Mouse (Mus musculus): ENCODE results near the gene Epha1. TPM values are rescaled to one million over a fixed set of nuclear protein-coding genes. Genes with fewer than 3 reads are reported as not detected.
A peak's percentile ranks its signal among the peaks of the same experiment; 100 is the strongest.

Epha1 gene
- total RNA-seq, 2 experiments from 2014 or later: 0.22 to 0.26 TPM

DNA sequence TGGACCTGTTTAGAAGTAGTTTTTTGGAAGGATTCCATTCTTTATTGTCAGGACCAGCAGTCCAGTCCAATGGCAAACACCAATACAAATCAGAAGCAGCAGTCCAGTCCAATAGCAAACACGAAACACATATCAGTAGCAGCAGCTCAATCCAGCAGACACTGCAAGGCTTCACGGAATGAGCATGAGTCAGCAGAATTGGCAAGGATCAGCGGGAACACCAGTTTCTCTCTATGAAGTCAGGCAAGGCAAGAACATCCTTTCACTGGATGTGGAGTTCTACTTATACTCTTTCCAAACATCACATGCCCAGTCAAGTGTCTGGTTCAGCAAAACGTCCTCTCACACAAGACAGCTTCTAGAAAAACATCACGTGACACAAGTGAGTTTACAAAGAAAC, 33.1 kb downstream of the Epha1 start:
- DNase-seq (ENCODE audit: extremely low spot score in 1 of 2, low spot score in 2 of 2): no peak
- intact Hi-C loops (cut with DNase I): no loop called here

DNA sequence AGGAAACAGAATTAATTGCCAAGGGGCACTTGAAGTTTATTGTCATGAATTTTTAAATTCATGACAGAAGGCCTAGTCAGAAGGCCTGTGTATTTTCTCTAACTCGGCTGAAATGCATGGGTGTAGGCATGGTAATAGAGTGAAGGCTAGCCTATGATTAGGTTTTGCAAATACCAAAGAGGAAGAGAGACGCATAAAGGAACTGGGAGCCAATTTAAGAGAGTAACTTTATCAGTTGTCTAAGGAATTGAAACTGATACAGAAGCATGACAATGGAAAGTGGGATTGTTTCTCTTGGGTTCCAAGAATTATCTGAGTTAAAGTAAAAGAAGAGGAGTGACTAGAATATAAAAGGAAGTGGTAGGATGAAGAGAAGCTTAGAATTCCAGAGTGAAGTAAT, 33.9 kb downstream of the Epha1 start:
- intact Hi-C loops (cut with DNase I): no loop called here
- DNase-seq (ENCODE audit: extremely low spot score in 1 of 2, low spot score in 2 of 2): no peak

DNA sequence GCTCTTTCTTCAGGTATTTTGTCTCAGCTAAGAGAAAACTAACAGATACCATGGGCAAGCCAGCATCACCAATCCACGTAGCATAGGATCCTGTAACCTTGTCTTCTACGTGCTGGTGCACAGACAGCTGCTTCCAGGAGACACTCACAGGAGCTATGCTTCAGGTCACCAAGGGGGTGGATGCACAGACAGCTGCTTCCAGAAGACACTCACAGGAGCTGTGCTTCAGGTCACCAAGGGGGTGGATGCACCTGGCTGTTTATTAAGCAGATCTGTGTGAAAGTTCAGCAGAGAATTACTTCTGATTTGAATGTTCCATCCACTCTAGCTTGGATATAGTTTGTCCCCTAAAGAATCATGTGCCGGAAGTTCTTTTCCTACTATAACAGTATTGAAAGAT, 42.1 kb downstream of the Epha1 start:
- DNase-seq (ENCODE audit: extremely low spot score in 1 of 2, low spot score in 2 of 2): no peak
- intact Hi-C loops (cut with DNase I): no loop called here

DNA sequence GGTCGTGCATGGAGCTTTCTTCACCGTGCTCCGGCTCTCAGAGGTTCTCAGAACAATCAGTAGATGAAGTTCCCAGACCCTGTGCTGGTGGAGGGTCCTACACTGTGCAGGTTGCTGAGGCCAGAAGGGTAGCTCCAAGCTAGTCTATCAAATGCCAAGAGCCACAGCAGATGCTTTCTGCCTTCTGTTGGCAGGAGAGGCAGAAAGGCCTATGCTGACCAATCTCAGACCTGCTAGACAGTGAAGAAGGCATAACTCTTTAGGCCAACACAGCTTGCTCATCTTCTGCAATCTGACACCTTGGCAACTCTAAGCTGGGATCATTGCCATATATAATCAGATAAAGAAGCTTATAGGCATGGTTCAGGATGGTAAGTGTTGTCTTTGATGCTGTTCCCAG, 42.9 kb downstream of the Epha1 start:
- intact Hi-C loops (cut with DNase I): no loop called here
- no peak for DNase-seq (ENCODE audit: extremely low spot score in 1 of 2, low spot score in 2 of 2)

DNA sequence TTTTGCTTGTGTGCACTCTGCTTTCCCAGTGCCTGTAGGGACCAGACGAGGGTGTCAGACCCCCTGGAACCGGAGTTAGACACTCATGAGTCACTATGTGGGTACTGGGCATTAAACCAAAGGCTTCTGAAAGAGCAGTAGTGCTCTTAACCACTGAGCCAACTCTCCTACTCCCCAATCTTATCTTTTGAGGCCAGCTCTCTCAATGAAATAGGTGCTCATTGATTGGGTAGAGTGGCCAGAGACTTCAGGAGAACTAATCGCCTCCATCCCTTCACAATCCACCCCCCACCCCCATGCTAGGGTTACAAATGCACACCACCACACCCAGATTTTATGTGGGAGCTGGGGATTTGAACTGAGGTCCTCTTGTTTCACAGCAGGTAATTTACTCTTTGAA, 44.3 kb downstream of the Epha1 start:
- DNase-seq (ENCODE audit: extremely low spot score in 1 of 2, low spot score in 2 of 2): no peak
- intact Hi-C loops (cut with DNase I): no loop called here

DNA sequence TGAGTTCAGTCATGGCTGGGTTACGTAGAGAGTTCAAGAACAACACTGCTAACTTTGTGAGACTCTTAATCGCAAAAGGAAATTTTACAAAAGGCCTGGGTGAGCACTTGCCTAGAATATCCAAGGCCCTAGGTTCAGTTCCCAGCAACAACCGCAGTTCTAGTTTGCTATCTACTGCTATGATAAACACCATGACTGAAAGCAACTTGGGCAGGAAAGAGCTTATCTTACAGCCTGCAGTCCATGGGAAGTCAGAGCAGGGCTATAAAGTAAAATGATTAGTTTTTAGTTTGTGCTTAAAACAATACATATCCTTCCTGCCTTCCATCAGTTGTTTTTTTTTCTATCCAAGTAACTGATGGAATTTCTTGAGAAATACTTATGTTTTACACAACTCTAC, 46.6 kb downstream of the Epha1 start:
- no peak for DNase-seq (ENCODE audit: extremely low spot score in 1 of 2, low spot score in 2 of 2)
- intact Hi-C loops (cut with DNase I): no loop called here

DNA sequence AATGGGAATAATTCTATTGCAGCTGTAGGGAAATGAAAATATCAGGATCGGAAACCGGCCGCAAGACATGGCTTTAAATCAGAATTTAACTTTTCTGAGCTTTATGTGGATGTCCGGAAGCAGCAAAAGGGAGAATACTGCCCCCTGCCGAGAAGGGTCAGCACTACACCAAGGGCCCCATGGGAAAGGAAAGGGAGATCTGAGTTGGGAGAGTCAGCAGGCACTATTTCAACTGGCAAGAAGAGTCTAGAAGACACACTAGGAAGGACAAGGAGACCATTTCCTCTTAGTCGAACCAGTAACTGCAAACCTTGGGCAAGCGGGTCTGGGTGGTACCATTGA, 47.8 kb downstream of the Epha1 start:
- peak; percentile 76 to 79 for DNase-seq (ENCODE audit: extremely low spot score in 1 of 2, low spot score in 2 of 2)
- intact Hi-C loops (cut with DNase I): no loop called here

DNA sequence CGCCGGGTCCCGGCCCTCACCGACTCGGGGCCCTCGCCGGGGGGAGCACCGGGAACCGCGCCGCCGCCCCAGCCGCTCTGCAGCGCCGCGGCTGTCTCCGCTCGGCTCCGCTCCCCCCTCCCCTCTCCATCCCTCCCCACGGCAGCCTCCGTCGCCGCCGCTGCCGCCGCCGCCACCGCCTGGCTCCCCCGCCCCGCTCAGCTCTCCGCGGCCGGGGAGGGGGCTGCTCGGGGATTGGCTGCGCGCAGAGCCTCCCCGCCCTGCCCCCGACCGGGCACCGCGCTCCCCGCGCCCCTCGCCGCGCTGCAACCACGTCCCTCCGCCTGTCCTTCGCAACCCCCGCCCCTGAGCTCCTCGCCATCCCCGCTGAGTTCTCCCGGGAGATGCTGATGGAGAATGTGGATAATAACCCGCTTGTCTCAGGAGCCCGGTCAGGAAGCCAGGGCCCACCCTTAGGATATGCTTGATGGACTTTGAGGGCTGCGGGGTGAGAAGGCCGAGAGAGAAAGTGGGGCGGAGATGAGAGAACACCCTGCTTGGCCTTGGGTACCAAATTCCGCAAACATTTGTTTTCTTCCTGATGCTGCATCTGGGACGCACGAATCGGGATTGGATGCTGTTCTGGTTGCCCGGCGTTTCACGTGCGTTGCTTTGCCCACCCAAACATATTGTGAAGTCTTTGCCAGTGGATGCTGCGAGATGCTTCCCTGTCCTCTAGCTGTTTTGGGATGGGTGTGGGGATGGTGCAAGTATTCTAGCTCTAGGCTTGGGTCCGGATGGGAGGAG, 48.4 kb downstream of the Epha1 start, which contains the start of gene Fam131b:
Fam131b (minus strand) TSS at position 162 of the 786 bp plus-strand sequence.
- DNase-seq (ENCODE audit: extremely low spot score in 1 of 2, low spot score in 2 of 2): peak; percentile 63 to 86
- intact Hi-C loops (cut with DNase I): loop anchor here (5.0 kb wide), 2 partner anchors 57 to 258 kb away; no protein-coding TSS in a partner anchor

DNA sequence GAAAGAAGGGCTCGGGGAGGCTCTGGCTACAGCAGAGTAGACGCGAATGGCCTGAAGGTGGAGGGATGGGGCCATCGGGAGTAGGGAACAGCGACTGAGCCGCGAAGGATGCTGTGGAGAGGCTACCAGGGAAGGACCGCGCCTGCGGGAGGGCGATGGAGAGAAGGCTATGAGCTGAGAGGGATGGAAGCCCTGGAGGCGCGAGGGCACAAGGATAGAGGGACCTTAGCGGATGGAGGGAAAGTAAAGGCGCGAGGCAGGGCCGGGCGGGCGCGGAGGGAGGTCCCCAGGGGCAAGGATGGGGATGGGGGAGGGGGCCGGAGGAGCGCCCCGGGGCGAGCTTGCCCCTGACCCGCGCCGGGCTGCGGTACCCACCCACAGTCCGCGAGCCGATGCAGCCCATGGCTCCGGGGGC, 49.0 kb downstream of the Epha1 start:
- DNase-seq (ENCODE audit: extremely low spot score in 1 of 2, low spot score in 2 of 2): no peak
- intact Hi-C loops (cut with DNase I): loop anchor here (5.0 kb wide), 2 partner anchors 57 to 258 kb away; no protein-coding TSS in a partner anchor

DNA sequence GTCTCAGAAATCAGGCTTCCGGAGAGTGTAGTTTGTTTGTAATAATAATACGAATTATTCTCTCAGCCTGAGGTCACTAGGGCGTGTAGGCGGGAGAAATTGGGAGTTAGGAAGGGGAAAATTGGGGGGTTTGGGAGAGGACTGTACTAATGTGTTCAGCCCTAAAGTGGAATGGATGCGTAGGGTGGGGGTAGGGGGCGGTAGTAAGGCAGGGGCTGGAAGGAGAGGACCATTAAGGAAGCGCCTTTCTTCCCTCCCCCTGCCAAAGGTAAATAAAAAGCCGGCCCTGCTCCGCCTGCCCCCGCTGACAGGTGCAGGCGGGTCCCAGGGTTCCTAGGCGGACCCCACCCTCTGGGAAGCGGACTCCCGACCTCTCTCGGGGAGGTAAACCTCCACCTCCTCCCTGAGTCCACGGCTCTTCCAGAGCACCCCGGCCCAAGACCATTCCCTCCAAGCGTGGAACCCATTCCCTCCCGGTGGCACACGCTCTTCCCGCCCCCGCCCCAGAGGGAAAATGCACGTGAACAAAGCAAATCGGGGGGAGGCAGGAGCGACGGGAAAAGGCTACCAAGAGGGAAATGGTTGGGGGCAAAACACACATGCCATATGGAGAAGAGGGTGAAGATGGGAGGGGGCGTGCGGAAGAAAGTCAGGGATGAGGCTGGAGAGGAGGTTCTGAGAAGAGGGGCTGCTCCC, 49.5 kb downstream of the Epha1 start:
- peak in 1 of 2 experiments; percentile 31 for DNase-seq (ENCODE audit: extremely low spot score in 1 of 2, low spot score in 2 of 2)
- intact Hi-C loops (cut with DNase I): loop anchor here (5.0 kb wide), 2 partner anchors 56 to 259 kb away; no protein-coding TSS in a partner anchor

DNA sequence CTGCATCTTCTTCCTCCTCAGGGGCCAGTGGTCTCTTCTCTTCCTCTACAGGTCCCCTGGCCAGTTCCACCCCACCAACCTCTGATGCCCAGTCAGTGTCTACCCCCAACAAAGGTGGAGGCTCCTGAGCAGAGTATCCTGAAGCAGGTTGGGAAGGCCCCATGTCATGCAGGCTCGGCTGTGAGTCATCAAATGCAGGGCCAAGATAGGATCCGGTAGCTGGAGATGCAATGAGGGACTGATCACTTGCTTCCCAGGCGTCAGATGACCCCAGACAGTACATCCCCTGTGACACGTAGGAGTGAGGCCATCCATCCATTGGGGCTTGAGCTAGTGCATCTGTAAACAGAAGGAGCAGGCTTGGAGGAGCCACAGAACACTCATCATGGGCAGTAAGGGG, 54.8 kb downstream of the Epha1 start:
- intact Hi-C loops (cut with DNase I): no loop called here
- no peak for DNase-seq (ENCODE audit: extremely low spot score in 1 of 2, low spot score in 2 of 2)

DNA sequence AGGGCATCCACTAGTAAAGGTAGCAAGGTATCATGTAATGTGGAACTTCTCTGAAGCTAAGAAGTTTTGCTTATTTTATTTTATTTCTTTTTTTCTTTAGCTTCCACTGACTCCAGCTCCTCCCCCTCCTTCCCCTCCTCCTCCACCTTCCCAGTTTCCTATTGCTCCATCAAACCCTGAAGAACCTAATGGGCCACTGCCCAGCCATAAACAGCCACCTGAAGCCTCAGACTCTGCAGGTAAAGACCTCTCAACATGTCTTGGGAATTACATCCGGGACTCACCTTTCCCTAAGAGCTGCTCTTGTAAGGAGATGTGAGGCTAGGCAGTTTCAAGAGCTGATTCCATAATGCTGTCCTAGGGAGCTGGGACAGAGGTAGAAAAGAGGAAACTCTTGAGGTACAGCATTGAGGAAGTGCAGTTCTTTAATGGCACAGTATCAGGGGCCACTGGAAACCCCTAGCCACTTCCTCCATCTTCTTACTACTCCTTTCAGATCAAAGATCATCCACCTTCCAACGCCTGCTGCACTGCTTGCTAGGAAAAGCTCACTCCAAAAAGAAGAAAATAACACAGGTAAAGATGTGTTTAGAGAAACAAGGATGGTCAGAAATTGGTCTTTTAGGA, 62.5 kb downstream of the Epha1 start:
- intact Hi-C loops (cut with DNase I): no loop called here
- no peak for DNase-seq (ENCODE audit: extremely low spot score in 1 of 2, low spot score in 2 of 2)

DNA sequence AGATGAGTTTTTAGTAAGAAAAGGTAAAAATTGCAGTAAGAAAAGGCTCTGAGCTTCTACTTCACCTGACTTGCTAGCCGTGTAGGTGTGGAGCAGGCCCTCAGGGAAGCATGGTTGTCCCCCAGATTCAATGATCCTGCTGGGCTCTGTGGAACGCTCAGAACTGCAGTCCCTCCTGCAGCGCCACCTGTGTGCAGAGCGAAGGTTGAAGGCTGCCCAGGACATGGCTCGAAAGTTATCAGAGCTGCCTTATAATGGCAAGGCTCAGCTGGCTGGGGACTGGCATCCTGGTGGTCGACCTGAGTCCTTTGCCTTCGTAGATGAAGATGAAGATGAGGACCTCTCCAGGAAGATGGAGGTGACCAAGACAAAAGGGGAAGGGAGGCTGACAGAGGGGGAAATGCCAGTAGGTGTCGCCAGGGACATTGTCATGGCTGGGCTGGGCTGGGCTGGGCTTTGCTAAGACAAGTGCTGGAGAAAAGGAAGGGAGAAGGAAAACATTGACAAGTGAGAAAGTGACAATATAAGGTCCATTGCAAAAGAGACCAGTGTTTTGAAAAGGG, 63.2 kb downstream of the Epha1 start:
- intact Hi-C loops (cut with DNase I): no loop called here
- no peak for DNase-seq (ENCODE audit: extremely low spot score in 1 of 2, low spot score in 2 of 2)

Other genes with a start within 250 kb of the Epha1 start
- gene Tas2r139, start 232.3 kb downstream of the Epha1 start, total RNA-seq (2021): not detected
- not detected for gene Tas2r144, start 157.9 kb downstream of the Epha1 start, total RNA-seq (2021)
- gene Gstk1, start 127.3 kb downstream of the Epha1 start, total RNA-seq (2021): 1 to 10 TPM; 5.1 to 7.1 TPM
- not detected for gene Tmem139, start 111.3 kb downstream of the Epha1 start, total RNA-seq (2021)
- 10 to 100 TPM; 29.7 to 35.5 TPM for gene Casp2, start 108.3 kb downstream of the Epha1 start, total RNA-seq (2021)
- 1 to 10 TPM; 3.9 to 4.8 TPM for gene Clcn1, start 86.6 kb downstream of the Epha1 start, total RNA-seq (2021)
- 100 to 1,000 TPM; 123 to 133 TPM for gene Fam131b, start 48.6 kb downstream of the Epha1 start, total RNA-seq (2021)
- gene Zyx, start 23.6 kb downstream of the Epha1 start, total RNA-seq (2021): 10 to 100 TPM; 55.8 to 57.6 TPM
- gene Tas2r143, start 27.0 kb upstream of the Epha1 start, total RNA-seq (2021): not detected
- gene Tas2r135, start 32.2 kb upstream of the Epha1 start, total RNA-seq (2021): not detected
- not detected for gene Tas2r126, start 61.3 kb upstream of the Epha1 start, total RNA-seq (2021)
- gene Olfr458, start 91.9 kb upstream of the Epha1 start, total RNA-seq (2021): not detected
- gene Olfr457, start 103.1 kb upstream of the Epha1 start, total RNA-seq (2021): not detected
- not detected for gene Olfr456, start 113.9 kb upstream of the Epha1 start, total RNA-seq (2021)
- not detected for gene Olfr455, start 174.3 kb upstream of the Epha1 start, total RNA-seq (2021)
- gene Tcaf3, start 224.4 kb upstream of the Epha1 start, total RNA-seq (2021): not detected